Mouse (Mus musculus) stomach, postnatal 0 days (tissue): ENCODE data around the gene Sycn. TPM values are rescaled to one million over a fixed set of nuclear protein-coding genes. Genes with fewer than 3 reads are reported as not detected.
"Not testable (repeated sequence)": the region's sequence is repeated elsewhere in the genome, so short reads cannot be mapped to it uniquely, and the experiment has no call there.

Experiments used
- ATAC-seq: fragments of 200-750 bp; cut with Nextera tagmentation; 2 replicates; pipeline ENCODE4 v1.8.0; 2017; ENCODE audit not compliant: low FRiP score, low TSS enrichment
- DNase-seq: peaks from one replicate; pipeline ENCODE4 v3.0.0-alpha.2; 2016; ENCODE audit warnings: low spot score
- H3K27ac ChIP-seq: fragments of 300-500 bp; sonication (generic); replicated peaks from 2 replicates; pipeline ENCODE4 v1.5.1; 2014; ENCODE audit warnings: mild to moderate bottlenecking, control low read depth
- H3K27me3 ChIP-seq: fragments of 300-500 bp; sonication (generic); 2 replicates; pipeline ENCODE4 v1.6.1; 2014; ENCODE audit warnings: low read length; ENCODE audit not compliant: control insufficient read depth, insufficient read depth
- H3K36me3 ChIP-seq: fragments of 300-500 bp; sonication (generic); 2 replicates; pipeline ENCODE4 v1.6.1; 2014; ENCODE audit warnings: low read length, mixed read lengths; ENCODE audit not compliant: control insufficient read depth, insufficient read depth
- H3K4me1 ChIP-seq: fragments of 300-500 bp; sonication (generic); replicated peaks from 2 replicates; pipeline ENCODE4 v1.6.1; 2014; ENCODE audit warnings: antibody characterized with exemption; ENCODE audit not compliant: control insufficient read depth, insufficient read depth
- H3K4me2 ChIP-seq: fragments of 300-500 bp; sonication (generic); replicated peaks from 2 replicates; pipeline ENCODE4 v1.6.1; 2014; ENCODE audit warnings: low read depth, mild to moderate bottlenecking, control low read depth, moderate library complexity
- H3K4me3 ChIP-seq: fragments of 300-500 bp; sonication (generic); 2 replicates; pipeline ENCODE4 v1.5.1; 2014; ENCODE audit warnings: low read depth, low read length, control low read depth
- H3K9ac ChIP-seq: fragments of 300-500 bp; sonication (generic); 2 replicates; pipeline ENCODE4 v1.6.1; 2014; ENCODE audit warnings: mild to moderate bottlenecking, low read length, control low read depth, mixed read lengths
- H3K9me3 ChIP-seq: fragments of 300-500 bp; sonication (generic); 2 replicates; pipeline ENCODE4 v1.6.1; 2016; ENCODE audit warnings: low read length; ENCODE audit not compliant: control insufficient read depth
- CTCF ChIP-seq: IDR thresholded peaks from 2 replicates; pipeline ENCODE4 v1.5.1; 2016; ENCODE audit warnings: antibody characterized with exemption, low read depth, mild to moderate bottlenecking, moderate library complexity
- EP300 ChIP-seq: optimal IDR thresholded peaks from 2 replicates; pipeline ENCODE3; 2016; ENCODE audit warnings: antibody characterized with exemption
- WGBS: fragments of 180-500 bp; shearing (Covaris S2); extraction: QIAGEN DNeasy Blood & Tissue Kit; methylation state at CpG from one replicate; pipeline ENCODE4 v1.1.7; 2014; 5-methylcytosine and 5-hydroxymethylcytosine counted together
- polyA plus RNA-seq: library from polyadenylated mRNA; unstranded; fragments of >200 nt; fragmentation: Nextera tagmentation; extraction: Ambion mirVana; gene quantifications from 2 replicates; pipeline ENCODE4 v1.2.1, GENCODE M21; 2015

Sycn gene
- polyA plus RNA-seq, 1 experiment from 2014 or later: 87.6 TPM

DNA sequence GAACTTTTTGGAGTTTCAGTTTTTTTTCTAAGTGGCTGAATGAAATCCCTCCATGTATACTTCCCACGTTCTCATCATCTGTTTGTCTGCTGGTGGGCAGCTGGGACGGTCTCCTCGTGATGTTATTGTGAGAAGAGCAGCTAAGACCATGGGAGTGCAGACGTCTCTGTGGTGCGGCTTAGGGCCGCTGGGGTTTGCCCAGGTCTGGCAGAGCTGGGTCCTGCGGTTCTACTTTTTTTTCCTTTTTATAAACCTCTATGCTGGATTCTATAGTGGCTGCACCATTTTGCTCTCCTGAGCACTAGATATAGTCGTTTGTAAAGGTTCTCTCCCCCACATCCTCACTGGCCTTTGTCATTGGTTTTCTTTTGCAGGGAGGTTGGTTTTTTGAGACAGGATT, 29.2 kb upstream of the Sycn start:
- Histone ChIP-seq H3K4me1 (no peaks in the 10 kb centered on the region), H3K9ac (no peak overlapping the region), H3K9me3 (no peaks in the 10 kb centered on the region), H3K27me3 (no peaks in the 10 kb centered on the region), H3K4me3 (no peak overlapping the region), H3K36me3 (no peaks in the 10 kb centered on the region), H3K27ac (no peak overlapping the region), H3K4me2 (no peak overlapping the region)
- ATAC-seq (no peak), DNase-seq (no peak)
- TF ChIP-seq CTCF: no peak
- no peak for TF ChIP-seq EP300
- WGBS: 69% methylated on average over 8 of the region's 8 CpGs

DNA sequence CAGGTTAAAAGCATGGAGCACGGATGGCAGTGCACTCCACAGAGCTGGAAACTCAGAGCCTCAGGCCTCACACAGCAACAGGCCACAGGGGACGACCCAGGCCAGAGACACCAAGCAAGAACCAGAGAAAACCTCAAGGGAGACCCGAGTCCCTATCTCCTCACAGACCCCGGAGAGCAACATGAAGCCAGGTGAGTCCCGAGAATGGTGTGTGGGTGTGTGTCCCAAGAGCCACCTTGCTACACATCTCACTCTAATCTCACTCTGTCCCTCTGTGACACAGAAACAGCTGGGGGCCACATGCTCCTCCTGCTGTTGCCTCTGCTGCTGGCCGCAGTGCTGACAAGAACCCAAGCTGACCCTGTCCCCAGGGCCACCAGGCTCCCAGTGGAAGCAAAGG, 18.1 kb upstream of the Sycn start, which contains the start of gene Ifnl3:
Ifnl3 (plus strand) TSS at position 301 of the 400 bp plus-strand sequence.
- 66% methylated on average over 5 of the region's 6 CpGs for WGBS
- not testable (repeated sequence) for H3K27ac ChIP-seq, H3K27me3 ChIP-seq, H3K9ac ChIP-seq, H3K4me3 ChIP-seq, H3K36me3 ChIP-seq, H3K4me2 ChIP-seq, DNase-seq, ATAC-seq, H3K9me3 ChIP-seq, H3K4me1 ChIP-seq

DNA sequence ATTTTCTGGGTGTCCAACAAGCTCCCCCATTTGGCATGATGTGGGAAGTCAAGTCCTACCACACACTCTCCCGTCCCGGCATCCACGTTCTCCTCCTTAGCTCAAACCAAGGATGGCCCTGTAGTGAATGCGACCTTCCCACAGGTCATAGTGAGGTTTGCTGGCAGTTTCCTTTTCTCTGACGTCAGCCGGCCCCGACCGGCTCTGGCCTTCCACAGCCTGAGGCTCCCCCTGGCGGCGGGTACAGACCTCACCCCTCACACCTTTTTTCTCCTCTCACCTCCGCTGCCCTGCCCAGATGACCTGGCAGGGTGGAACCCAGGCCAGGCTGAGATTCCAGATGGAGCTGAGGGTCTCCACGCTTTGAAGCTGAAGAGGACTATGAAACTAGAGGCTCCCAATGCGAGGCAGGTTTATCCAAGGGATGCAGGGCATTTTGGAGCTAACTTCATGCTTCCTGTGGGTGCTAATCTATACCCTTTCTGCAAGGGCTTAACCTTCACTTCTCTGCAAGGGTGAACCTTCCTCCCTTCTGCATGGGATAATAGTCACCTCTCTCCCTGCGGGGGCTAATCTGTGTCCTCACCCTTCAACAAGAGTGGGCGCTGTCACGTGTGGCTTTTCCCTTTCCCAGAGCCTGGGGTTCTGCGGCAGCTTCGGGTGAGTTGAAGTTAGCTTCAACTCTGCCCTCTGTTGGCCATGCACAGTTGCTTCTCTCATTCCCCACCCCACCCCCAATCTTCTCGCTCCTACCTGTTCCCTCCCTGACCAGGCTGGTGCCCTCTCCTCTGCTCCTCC, 12.6 kb upstream of the Sycn start:
- H3K9ac ChIP-seq: no peak overlapping the region
- no peak overlapping the region for H3K4me3 ChIP-seq
- no peaks in the 10 kb centered on the region for H3K36me3 ChIP-seq
- no peak overlapping the region for H3K4me2 ChIP-seq
- no peaks in the 10 kb centered on the region for H3K9me3 ChIP-seq
- H3K4me1 ChIP-seq: no peaks in the 10 kb centered on the region
- ATAC-seq (peak; percentile 85), DNase-seq (peak; percentile 89)
- WGBS: 5% methylated on average over 19 of the region's 19 CpGs
- TF ChIP-seq CTCF: peak; percentile 92
- TF ChIP-seq EP300: no peak
- no peak overlapping the region for H3K27ac ChIP-seq
- no peaks in the 10 kb centered on the region for H3K27me3 ChIP-seq

DNA sequence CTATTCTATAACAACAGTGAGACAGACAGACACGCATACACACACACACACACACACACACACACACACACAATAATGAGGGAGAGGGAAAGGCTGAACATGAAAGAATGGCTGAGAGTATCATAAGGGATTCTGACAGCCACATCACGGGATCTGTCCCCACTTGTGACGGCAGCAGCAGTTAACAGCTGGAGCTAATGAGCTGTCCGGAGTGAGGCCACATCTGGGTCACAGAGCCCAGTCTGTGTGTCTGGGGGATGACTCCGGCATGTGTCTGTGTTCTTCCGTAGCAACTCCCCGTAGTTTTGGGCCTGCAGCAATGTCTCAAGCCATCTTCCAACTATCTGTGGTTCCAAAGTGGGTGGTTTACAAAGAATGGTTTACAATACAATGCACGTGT, 8.7 kb upstream of the Sycn start:
- 69% methylated on average over 8 of the region's 8 CpGs for WGBS
- DNase-seq (no peak), ATAC-seq (no peak)
- Histone ChIP-seq H3K27me3 (no peaks in the 10 kb centered on the region), H3K4me3 (no peak overlapping the region), H3K27ac (no peak overlapping the region), H3K36me3 (no peaks in the 10 kb centered on the region), H3K4me2 (no peak overlapping the region), H3K9me3 (no peaks in the 10 kb centered on the region), H3K9ac (no peak overlapping the region), H3K4me1 (no peaks in the 10 kb centered on the region)
- TF ChIP-seq EP300: no peak
- no peak for TF ChIP-seq CTCF

DNA sequence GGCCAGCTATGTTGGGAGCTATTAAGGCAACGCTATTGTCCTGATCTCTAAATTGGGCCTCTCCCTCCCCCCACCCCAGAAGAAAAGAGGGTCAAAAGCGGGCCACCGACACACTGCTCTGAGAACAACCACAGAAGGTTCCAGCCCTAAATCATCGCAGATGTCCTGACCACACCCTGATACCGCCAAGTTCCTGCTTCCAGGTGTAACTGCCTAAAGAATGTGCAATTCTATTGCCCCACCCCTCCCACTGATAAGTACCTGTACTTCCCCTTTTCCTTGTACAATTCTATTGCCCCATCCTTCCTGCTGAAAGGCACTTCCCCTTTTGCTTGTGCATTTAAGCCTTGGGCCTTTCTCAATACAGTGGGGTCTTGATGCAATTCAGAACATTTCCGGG, 1.8 kb upstream of the Sycn start:
- H3K27me3 ChIP-seq, DNase-seq, H3K9ac ChIP-seq, H3K4me2 ChIP-seq, H3K9me3 ChIP-seq, ATAC-seq, H3K4me3 ChIP-seq, H3K27ac ChIP-seq, H3K36me3 ChIP-seq, H3K4me1 ChIP-seq: not testable (repeated sequence)
- WGBS: 77% methylated on average over 6 of the region's 6 CpGs

DNA sequence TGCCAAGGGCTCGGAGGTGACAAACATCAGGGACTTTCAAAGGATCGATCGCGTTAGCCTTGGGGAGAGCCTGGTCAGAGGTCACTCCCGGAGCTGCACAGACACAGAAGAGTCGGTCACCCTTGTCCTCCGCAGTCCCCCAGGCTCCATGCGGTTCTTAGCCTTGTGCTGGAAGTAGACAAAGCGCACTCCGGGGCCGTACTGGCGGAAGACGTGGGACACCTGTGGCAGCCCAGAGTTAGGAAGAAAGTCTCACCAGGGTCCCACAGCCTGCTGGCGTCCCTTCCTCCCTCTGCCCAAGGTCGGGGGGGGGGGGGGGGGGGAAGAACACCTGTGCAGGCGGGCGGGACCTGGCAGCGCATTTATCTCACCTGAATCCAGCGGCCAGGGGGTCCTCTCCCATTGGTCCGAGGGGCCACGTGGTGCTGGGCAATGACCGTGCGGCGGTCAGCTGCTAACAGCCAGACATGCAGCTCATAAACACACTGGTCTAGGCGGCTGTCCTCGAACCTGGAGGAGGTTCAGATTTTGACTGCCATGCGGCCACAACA, 3.4 kb downstream of the Sycn start:
- H3K9me3 ChIP-seq: no peaks in the 10 kb centered on the region
- no peaks in the 10 kb centered on the region; the same call in 1 of the 2 replicates for H3K27me3 ChIP-seq
- no peak overlapping the region for H3K4me3 ChIP-seq
- H3K4me2 ChIP-seq: no peak overlapping the region; the same call in 1 of the 2 replicates
- H3K27ac ChIP-seq: 0 out of 2 replicates have a peak overlapping the region, but pooled peaks have one; percentile 18
- 0 out of 2 replicates have a peak overlapping the region, but pooled peaks have one; percentile 18 for H3K9ac ChIP-seq
- 0 out of 2 replicates have a peak, but pooled peaks cover 2% of the 10 kb centered on the region for H3K4me1 ChIP-seq
- no peak for TF ChIP-seq EP300
- TF ChIP-seq CTCF: no peak
- peak; percentile 58 for ATAC-seq
- H3K36me3 ChIP-seq: no peaks in the 10 kb centered on the region
- DNase-seq: peak; percentile 76
- 7% methylated on average over 25 of the region's 27 CpGs for WGBS
